Mouse (Mus musculus) embryonic stem cell, embryonic (primary cell): ENCODE data around the gene Mmel1.

Experiments used
- CTCF ChIA-PET, 4 experiments: fragments of 300-600 bp in 2 of 4; fragments of 350-600 bp in 2 of 4; sonication (Branson Sonifier 250); formaldehyde crosslinking; loops; one replicate each; lab custom pipeline; 2022; ENCODE audit warnings: inconsistent platforms in 2 of 4; lab: Charles Lee
- POLR2A ChIA-PET, 4 experiments: fragments of 300-600 bp in 2 of 4; fragments of 350-600 bp in 2 of 4; sonication (Branson Sonifier 250); formaldehyde crosslinking; loops; one replicate each; lab custom pipeline; 2022; ENCODE audit warnings: antibody characterized with exemption in 4 of 4, inconsistent platforms in 1 of 4; lab: Charles Lee

Mmel1 gene

DNA sequence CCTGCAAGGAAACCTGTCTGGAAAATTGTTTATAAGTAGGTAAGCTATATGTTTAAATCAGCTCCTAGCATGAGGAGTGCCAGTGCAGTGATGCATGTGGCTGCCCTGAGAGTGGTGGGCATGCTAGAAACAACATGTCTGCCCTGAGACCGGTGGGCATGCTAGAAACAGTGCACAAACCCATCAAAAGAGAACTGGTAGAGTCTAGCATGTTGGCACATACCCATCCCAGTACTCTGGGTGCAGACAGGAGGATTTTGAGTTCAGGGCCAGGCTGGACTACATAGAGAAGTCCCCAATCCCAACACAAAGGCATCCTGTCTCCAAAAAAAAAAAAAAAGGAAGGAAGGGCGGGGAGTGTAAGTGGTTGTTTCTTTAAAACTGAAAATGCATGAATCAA lies 65.4 kb downstream of the Mmel1 start:
- POLR2A ChIA-PET, result interaction anchor here in 1 of 4 experiments (1.5 kb wide), 1 partner anchor 132 kb away, joined by 3 read pairs; the partner anchor contains the start of gene Pex10
- CTCF ChIA-PET, result interaction anchor here in 3 of 4 experiments (1.2 to 2.3 kb wide), 3 partner anchors 10 kb away, joined by 4 to 8 read pairs (median 5); no protein-coding TSS in a partner anchor

DNA sequence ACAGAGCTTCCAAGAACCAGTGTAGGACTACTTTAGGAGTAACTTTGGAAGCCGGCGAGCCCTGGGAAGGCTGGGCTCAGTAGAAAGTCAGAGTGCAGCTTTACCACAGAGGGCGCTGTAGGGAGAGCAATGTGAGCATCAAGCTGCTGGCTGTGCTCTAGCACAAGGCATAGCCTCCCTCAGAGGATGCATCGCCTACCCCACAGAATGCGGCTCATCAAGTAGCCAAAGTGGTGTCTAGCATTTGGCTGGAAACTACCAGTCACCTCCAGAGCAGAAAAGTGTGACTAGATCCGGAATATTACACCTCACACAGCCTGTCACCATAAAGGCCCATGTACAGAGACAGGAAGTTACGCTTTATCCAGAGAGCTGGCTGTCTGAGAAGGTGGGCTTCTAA lies 66.4 kb downstream of the Mmel1 start:
- ChIA-PET CTCF (interaction anchor here (0.5 to 2.2 kb wide), 23 partner anchors 8 to 130 kb away, joined by 3 to 12 read pairs (median 5); partner anchors contain the start of gene Pex10 (in 1 of the 4)), POLR2A (interaction anchor here in 2 of 4 experiments (0.6 to 1.9 kb wide), 5 partner anchors 18 to 131 kb away, joined by 3 to 4 read pairs (median 3); partner anchors contain the start of gene Pex10 (in 1 of the 2))

DNA sequence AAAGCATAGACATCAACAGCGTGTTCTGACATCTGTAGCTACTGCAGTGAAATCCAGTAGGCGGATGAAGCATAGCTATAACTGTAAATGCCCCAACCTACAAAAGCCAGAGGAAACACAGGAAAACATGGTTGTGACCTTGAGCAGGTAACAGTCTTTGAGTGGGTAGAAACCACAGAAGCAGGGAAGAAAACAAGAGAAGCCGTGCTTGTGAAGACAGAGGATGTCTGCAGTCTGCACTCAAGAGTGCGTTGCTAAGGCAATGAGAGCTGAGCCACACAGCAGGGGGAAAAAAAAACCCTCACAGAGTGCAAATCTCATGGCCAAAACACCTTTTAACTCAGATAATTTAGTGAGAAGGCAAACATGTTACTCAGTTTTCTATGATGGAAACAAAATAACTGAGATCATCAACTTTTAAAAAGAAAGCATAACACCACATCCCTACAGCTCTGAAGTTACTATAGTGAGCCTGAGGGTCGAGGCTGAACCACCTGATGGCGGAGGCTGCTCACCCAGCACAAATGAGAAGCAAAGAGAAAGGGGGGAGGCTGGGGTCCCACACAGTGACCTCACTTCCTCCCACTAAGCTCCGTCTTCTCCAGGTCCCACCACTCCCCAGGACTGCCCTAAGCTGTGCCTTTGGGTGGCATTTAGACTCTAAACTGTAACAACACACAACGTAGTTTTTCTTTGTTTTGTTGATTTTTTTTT lies 67.3 kb downstream of the Mmel1 start:
- ChIA-PET CTCF (interaction anchor here (0.6 to 2.0 kb wide), 24 partner anchors 8 to 168 kb away, joined by 3 to 12 read pairs (median 4); partner anchors contain the start of gene Pex10 (in 1 of the 4)), POLR2A (interaction anchor here in 3 of 4 experiments (0.6 to 1.9 kb wide), 7 partner anchors 17 to 665 kb away, joined by 3 to 4 read pairs (median 3); no protein-coding TSS in a partner anchor)

DNA sequence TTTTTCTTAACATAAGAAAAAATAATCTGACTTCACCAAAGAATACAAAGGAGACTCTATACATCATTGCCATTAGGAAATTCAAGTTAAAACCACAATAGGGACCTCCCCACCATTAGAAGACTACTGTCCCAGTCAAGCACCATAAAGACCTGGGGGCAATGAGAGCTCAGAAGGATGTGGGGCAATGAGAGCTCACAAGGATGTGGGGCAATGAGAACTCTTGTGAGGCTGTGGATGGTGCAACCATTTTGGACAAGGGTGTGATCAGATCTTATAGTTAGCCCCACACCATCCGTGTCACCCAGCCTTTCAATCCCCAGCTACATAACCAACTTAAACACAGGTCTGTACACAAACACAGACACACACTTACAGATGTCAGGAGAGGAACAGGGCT lies 68.4 kb downstream of the Mmel1 start:
- CTCF ChIA-PET, result interaction anchor here in 3 of 4 experiments (0.6 to 2.0 kb wide), 6 partner anchors 10 to 117 kb away, joined by 3 to 11 read pairs (median 4); no protein-coding TSS in a partner anchor

DNA sequence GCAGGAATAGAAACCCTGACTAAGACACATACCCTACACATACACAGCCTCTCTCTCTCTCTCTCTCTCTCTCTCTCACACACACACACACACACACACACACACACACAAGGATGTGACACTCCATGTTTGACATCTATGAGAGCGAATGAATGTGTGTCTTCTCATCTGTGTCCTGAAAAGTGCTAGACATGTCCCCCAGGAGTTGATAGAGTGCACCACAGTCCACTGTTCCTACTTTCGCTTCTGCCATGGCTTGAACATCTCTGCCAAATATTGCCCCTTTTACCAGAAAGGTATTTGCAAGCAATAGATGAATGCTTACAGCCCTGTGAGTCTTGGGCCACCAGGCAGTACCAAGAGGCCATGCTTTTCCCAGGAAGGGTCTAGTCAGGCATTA lies 70.8 kb downstream of the Mmel1 start:
- POLR2A ChIA-PET, result no interaction called here
- CTCF ChIA-PET, result no interaction called here

More for the DNA sequence above, 68.4 kb downstream of the Mmel1 start:
- POLR2A ChIA-PET, result interaction anchor here in 2 of 4 experiments (0.6 to 1.9 kb wide), 4 partner anchors 13 to 488 kb away, joined by 3 to 5 read pairs (median 4); no protein-coding TSS in a partner anchor

DNA sequence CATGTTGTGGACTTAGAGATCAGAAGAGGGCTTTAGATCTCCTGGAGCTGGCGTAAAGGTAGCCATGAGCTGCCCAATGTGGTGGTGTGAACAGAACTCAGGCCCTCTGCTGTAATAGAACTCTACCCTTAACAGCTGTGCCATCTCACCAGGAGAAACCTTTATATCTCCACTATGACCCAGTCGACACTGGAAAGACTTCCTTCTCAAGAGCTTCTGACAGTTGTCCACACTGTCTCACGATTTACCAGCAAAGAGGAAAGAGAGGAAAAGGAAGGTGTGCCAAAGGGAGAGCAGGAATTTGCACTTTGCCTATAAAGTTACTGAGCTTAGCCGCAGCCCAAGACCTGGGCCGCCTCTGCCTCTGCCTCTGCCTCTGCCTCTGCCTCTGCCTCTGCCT lies 72.4 kb downstream of the Mmel1 start:
- POLR2A ChIA-PET, result interaction anchor here in 2 of 4 experiments (1.1 to 2.0 kb wide), 5 partner anchors 23 to 308 kb away, joined by 3 to 5 read pairs (median 3); partner anchors contain the start of genes Faap20 (in 1 of the 2), Fam213b (in 1 of the 2), Pank4 (in 1 of the 2) and Pex10 (in 1 of the 2)
- CTCF ChIA-PET, result interaction anchor here in 2 of 4 experiments (0.5 to 3.3 kb wide), 5 partner anchors 17 to 124 kb away, joined by 3 to 14 read pairs (median 5); partner anchors contain the start of gene Pex10 (in 1 of the 2)

DNA sequence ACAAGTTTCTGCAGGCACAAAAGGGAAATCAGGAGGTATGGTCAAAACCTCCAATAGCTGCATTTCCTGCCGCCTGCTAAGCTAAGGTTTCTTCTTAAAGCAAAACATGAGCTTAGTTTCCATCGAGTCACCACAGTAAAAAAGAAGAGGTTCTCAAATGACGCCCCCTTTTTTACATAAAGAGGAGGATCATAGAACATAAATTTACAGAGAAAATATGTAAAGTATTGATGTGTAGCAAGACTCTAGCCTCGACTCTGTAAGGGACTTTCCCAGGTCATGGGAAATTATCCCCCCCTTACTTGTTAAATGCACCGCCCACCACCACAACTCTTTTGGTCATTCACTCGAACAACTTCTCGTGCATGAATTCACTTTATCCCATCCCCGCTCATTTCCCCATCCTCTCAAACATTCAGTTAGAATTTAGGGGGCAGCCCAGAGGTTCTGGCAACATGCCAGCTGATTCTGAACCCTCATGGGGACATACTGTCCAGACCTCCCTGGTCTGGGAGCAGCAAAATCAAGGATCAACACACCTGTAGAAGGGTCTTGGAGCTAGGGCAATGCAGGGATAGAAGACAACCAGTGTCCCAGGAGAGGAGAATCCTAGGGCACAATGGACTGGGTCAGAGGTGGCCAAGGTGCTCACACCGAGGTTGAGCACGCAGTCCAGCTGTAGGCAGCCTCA lies 73.4 kb downstream of the Mmel1 start:
- CTCF ChIA-PET, result interaction anchor here (0.5 to 3.3 kb wide), 13 partner anchors 17 to 850 kb away, joined by 3 to 14 read pairs (median 4); partner anchors contain the start of genes Hes5 (in 1 of the 4) and Pex10 (in 1 of the 4)
- POLR2A ChIA-PET, result interaction anchor here (0.6 to 2.0 kb wide), 14 partner anchors 14 to 1522 kb away, joined by 3 to 5 read pairs (median 3); partner anchors contain the start of genes Faap20 (in 1 of the 4), Fam213b (in 1 of the 4), Pank4 (in 1 of the 4) and Pex10 (in 1 of the 4)

DNA sequence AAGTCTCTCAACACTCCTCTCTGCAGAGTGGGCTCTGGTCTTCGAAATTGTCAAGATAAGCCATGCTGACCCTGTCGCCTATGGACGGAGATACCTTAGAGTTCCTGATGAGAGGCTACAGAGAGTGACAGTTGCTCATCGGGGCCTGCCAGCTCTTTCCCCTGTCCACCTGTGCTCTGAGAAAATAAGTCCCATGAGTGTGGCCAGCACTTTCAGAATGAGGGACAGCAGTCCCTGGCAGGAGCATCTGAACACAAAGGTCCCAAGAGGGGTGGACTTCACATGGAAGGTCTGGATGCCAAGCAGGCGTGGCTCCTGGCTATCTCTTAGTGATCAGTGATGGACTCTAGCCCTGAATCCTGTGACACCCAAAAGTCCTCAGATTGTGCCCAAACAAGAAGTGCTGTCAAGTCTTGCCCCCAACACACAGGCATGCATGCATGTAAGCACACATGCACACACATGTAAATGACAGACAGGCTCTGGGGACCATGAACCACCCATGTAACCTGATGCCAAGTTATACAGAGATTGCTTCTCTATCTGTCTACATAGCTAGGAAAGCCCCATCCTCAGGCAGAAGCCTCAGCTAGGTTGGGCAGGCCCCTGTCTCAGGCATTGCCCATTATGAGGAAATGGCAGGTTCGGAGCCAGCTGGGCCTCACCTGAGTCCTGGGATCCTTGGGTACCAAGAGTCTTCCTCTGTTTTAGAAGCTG lies 74.1 kb downstream of the Mmel1 start:
- POLR2A ChIA-PET, result interaction anchor here in 3 of 4 experiments (0.7 to 1.9 kb wide), 10 partner anchors 13 to 123 kb away, joined by 3 to 4 read pairs (median 3); partner anchors contain the start of genes Fam213b (in 1 of the 3) and Pex10 (in 1 of the 3)

DNA sequence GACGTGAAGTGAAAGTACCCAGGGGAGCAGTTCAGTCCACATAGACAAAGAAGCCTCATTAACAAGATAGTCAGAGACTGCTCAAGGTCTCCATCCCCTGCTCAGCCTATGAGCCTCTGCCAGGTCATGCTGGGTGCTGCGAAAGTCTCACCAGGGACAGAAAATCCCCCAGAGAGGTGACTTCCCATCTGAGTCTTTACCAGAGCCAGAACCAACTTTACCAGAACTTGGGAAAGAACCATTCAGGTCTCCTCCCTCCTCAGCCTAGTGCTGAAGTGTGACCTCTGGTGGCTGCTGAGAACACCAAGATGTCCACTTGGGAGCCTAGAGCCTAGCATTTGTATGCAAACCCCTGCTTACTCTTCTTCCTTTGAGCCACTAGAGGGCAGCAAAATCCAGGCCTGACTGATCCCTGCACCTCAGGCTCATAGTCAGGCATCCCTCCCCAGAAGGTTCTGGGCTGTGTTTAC lies 74.8 kb downstream of the Mmel1 start:
- ChIA-PET CTCF (interaction anchor here in 3 of 4 experiments (0.6 to 3.3 kb wide), 10 partner anchors 17 to 165 kb away, joined by 3 to 14 read pairs (median 4); partner anchors contain the start of genes Hes5 (in 1 of the 3) and Pex10 (in 1 of the 3)), POLR2A (interaction anchor here in 2 of 4 experiments (1.0 to 1.9 kb wide), 4 partner anchors 12 to 122 kb away, joined by 3 to 4 read pairs (median 4); partner anchors contain the start of gene Pex10 (in 1 of the 2))

More for the DNA sequence above, 74.1 kb downstream of the Mmel1 start:
- CTCF ChIA-PET, result interaction anchor here (0.6 to 3.3 kb wide), 9 partner anchors 18 to 165 kb away, joined by 3 to 14 read pairs (median 4); partner anchors contain the start of genes Hes5 (in 1 of the 4) and Pex10 (in 1 of the 4)
